Mouse (Mus musculus) adrenal gland, postnatal 25 days (tissue): Measurements from ENCODE around the gene Ikzf1. TPM values are rescaled to one million over a fixed set of nuclear protein-coding genes. Genes with fewer than 3 reads are reported as not detected.
A peak's percentile ranks its signal among the peaks of the same experiment; 100 is the strongest.

ENCODE experiments used
- DNase-seq: peaks from one replicate; pipeline ENCODE4 v3.0.0; 2021; ENCODE audit warnings: mixed read lengths
- total RNA-seq: library from RNA; stranded (reverse); gene quantifications from 2 replicates; pipeline ENCODE4 v1.2.3, GENCODE M21; 2021

The Ikzf1 gene
- total RNA-seq, 1 experiment from 2014 or later = 0.97 TPM

DNA sequence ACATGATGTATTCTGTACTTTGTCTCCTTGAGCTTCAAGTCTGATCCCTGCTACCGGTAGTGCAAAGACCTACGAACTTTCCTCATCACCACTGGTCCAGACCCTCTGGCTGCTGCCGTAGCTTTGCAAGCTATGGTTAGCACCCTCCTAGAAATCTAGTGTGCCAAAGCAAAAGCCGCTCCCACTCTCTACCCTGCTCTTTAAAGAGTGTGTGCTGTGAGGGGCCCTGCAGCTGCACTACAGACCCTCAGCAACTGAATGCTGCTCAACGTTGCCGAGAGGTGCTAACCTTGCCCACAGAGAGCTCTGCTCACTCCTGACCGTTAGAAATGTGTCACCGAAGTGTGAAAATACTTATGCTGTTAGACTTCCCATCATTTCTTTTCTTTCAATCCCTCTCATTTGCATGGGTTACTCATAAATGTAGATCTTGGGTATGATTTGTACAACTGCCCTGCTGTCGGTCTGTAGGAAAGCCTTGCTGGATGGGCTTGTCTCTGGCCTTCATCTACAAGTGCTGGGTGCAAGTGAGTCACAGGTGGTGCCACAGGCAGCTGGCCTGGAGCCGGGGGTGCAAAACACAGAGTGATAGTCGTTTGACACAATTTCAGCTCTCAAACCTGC is 40.6 kb downstream of the Ikzf1 start:
- no peak for DNase-seq

DNA sequence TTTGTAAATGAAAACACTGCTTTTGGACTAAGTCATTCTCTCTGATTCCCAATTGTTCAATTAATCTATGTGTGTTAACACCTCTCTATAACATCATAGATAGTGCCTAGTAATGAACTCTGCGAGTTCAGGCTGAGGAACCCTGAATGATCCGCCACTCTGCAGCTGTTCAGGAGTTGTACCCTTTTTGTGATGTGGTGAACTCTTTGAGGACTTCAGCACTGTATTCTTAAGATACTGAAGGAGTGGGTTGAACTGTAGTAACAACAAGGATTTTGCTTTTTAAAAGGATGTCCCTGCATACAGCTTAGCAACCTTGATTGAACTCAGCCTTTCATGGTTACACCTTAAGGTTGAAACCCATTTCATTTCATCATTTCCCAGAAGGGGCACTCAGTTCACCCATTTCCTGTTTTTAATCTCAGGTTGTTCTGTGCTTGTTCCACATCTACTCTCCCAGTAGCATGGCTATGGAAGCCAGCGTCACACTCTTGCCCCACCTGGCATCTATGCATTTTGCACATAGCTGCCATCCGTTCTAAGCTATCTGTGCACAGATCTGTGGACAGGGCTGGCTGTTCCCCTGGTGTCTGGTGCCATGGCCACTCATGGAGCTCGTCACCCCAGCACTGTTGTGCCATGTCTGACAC is 41.2 kb downstream of the Ikzf1 start:
- DNase-seq = no peak

DNA sequence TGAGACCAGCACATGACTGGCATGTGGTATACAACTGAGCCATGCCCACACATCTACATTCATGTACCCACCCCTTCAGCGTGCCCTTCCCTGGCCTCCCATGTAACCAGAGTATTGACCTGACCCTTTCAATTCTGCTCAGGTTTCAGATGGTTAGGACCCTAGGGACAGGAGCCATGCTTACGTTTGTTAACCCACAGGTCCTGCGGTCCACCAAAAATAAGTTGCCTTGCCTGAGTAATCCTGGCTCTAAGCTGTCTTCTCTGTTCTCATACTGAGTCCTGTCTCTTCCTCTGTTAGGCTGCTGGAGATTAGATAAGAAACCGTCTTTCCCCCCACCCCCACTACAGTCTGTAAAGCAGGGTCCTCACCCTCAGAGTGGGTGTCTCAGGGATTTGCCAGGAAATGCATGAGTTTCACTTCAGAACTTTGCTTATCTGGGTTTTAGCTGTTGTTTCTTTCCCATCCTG is 42.0 kb downstream of the Ikzf1 start:
- DNase-seq = no peak

DNA sequence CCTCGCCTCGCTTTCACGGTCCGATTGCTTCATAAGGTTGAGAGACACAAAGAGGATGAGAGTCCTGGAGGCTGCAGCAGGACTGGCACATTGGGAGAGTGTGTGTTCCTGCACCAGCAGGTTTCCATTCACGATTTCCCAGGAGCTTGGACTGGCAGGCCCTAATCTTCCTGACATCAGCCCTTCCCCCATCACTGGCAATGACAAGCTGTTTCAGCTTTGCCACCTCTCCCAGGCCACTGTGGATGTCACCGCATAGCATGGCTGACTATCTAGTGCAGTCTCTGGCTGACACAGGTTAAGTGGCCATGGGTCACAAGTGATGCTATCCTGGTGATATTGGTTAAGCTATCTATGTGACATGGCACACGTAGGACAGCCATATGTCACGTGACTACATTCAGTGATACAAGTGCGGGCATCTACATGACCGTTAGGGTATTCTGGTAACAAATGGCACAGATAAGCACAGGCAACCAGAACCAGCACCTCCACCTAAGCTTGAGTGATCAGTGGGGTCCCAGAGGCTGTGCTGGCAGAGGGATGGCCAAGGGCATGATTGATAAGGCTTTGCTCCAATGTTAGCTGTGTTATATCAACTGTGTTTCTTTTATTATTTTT is 43.2 kb downstream of the Ikzf1 start:
- no peak for DNase-seq

DNA sequence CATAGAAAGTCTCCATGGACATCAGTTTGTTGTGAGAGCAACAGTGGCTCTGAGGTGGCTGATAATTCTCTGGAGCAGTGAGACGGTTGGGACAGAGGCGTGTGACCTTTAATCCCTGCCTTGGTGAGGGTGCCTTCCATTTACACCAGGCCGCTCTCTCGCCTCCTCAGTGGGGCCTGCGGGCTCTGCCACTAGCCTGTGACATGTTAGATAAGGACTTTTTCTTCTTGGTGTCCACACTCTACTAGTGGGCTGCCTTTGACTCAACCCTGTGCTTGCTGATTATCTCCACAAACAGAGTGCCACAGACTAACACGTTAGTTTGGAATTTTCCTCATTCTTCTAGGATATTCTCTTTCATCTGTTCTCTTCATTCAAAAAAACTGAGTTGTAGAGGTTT is 44.4 kb downstream of the Ikzf1 start:
- DNase-seq = no peak

DNA sequence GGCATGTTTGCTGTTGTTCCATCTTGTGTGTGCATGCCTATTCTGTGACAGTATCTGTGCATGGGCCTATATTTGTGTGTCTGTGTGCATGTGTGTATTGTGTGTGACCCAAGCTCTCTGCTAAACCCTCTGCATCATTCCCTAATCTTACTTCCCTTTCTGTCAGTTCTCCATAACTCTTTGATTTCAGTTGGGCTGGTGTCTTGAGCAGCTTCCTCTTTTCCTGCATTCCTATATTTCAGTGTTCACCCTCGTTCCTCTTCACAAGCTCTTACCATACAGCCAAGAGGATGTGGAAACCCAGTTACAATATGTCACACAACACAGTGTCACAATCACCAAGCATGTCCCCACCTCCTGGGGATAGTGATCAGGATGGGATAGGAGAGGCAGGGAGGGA is 45.3 kb downstream of the Ikzf1 start:
- DNase-seq = no peak

DNA sequence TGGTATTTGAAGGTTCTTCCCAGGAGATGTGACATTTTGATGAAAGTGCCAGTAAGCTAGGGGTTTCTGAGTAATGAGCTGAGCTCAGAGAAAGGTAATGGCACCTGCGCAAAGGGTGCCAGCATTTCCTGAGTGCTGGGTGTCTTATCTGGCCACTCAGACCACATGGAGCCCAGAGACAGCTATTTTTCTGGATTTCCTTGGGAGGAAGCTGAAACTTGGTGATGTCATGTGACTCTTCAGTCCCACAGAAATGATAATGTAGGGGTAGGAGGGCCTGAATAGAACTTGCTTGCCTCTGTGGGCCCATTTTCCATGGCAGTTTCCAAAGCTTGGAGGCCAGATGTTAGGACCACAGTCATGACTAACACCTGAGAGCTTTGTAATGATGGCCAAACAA is 46.9 kb downstream of the Ikzf1 start:
- no peak for DNase-seq

DNA sequence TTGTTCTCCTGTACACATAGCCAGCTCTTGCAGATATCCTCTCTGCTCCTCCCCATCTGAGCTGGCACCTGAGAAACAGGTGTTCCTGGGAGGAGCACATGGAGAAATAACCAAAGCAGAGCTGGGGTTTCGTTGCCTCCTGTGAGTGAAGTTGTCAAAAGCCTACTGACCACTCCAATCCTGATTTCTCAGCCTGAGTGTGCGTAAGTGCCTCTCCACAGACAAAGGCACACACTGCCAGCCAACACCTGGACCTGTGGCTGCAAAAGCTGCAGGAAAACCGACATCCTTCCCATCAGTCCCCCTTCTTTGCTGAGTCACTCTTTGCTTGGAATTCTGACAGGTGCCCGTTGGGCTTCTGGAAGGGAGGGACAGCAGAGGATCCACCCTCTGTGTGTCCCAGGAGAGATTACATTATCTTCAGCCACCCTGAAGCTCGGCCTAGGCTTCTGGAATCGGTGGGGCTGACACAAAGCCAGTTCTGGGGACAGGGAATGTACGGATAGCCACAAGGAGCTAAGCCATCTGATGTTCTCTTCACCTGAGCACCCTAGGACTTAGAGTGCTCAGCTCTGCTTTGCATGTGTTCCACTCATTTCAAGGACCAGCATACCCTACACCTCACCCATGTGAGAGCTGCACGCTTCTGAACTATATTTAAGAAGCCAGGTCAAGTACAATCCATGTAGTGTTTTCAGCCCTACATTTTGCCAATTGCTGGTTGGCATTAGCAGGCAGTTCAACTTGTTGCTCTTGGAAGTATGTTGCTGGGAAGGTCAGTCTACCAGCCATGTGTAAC is 48.4 kb downstream of the Ikzf1 start:
- DNase-seq = no peak

DNA sequence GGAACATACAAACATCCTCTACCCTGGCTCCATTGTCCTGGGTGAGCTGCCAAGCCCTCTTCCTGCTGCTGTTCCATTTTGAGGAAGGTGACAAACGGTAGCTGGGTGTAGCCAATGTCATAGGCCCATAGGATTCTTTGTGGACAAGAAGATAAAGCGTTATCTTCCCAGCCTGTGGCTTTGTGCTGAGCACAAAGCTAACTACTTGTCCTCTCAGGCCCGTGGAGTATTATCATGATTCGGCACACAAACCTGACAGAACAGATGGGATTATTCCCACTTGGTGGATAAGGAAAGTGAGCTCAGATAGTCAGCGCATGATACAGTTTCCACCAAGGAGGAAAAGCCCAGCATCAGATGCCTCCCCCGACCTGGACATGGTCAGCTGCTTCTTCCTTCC is 50.4 kb downstream of the Ikzf1 start:
- DNase-seq = no peak

DNA sequence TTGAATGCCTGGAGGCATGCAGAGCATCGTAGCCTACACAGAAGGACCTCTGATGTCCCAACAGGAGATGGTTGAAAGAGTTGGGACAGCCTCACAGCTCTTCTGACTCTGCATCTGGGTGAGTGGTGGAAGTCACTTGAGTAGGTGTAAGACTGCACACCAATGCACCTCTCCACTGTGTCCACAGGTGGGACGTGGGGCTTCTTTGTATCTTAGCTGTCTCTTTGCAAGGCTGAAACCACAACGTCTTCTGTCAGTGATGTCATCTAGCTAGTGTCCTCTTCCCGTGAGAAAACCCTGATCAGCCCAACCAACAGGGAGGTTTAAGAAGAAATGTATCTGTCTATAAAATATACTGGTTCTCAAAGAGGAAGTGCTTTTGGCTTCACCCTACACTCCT is 52.1 kb downstream of the Ikzf1 start:
- DNase-seq = no peak

DNA sequence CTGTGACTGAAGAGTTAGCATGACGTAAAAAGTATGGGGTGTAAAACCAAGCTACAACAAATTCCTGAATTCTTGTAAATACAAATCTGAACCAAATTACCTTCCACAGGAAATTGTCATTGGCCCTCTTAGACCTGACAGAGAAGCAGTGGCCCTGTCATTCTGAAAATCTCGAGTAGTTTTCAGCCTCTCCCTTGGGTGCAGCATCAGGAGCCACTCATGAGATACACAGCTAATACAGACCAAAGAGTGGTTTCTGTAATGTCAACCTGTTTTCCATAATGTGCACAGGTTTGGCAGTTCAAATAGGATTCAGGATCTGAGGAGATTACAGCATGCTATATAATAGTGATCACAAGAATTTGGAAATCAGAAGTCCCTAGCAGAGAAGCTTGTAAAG is 52.8 kb downstream of the Ikzf1 start:
- no peak for DNase-seq

DNA sequence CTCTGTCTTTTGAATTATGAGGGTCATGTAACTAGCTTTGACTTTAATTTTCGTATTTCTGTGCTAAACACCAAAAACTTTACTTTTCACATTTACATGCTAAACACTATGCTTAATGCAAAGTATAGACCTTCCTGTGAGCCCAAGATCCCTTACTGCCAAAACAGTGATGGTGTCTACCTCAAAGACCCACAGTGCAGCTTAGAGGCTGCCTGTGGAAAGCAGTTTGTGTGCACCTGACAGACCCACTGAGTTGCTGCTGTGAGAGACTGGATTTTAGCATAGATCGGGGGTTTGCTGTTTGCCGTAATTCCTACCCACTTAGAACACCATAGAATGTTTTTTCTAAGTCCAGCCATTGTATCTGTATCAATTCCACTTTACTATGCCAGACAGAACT is 54.3 kb downstream of the Ikzf1 start:
- no peak for DNase-seq

DNA sequence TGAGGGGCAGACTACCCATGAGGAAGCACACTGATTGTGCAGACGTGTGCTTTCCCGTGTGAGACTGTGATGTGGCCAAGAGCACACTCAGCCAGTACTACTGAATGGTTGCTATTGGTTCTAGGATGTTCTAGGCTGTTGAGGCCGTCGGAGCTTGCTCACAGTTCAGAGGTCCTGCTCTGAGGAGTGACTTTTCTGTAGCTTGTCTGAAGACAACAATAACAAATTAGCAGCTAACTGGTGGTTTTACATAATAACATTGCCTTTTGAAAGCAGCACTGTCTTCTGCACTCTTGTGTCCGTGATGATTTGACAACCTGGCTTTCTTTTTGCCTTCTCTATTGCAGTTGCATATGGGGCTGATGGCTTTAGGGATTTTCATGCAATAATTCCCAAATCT is 55.8 kb downstream of the Ikzf1 start:
- DNase-seq = no peak

DNA sequence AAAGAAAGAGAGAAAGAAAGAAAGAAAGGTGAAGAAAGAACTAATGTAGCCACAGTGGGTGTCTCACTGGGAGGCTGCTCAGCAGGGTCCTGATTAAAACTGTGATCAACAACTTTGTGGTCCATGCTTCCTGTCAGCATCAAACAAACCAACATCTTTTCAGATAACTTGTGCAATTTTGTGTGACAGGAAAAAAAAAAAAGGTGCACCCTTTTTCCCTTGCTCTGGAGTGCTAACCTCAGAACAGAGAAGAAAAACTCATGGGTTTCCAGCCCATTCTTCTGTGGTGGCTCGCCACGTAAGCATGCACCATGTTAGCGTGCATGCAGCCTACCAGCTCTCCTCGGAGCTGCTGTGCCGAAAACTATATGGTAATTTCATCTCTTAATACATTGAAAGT is 56.8 kb downstream of the Ikzf1 start:
- no peak for DNase-seq

DNA sequence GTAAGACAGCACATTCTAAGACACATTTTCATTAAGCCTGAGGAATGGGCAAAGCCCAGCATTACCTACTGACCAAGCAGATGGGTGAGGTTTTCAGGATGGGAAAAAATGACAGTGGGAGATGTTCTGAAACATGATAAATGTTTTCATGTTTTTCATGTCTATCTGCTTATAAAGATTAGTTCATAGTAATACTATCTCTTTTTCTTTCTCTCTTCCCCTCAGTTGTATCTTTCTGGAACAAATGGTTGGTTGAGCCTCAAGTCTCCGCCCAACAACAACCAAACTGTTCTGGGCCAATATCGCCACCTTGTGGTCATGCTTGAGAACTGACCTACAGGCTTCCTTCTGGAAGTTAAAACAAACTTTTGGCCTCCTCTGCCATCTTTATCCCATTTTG is 57.8 kb downstream of the Ikzf1 start:
- peak; percentile 9 for DNase-seq

DNA sequence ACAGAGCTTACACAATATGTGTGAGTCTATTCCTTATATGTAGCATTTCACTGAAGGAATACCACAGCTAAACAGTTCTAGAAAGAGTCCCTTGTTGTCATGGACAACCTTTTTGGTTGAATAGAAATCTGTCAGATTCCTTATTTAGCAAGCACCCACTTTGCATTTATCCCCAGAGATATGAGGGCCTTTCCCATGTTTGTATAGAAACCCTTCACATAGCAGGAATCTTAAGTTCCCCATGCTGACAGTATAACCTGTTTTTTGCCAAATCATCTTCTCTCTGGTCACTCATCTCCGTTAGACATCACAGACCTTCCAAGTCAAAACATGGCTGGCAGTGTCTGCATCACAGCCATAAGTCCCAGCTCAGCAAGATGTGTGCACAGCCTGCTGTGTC is 59.4 kb downstream of the Ikzf1 start:
- no peak for DNase-seq

DNA sequence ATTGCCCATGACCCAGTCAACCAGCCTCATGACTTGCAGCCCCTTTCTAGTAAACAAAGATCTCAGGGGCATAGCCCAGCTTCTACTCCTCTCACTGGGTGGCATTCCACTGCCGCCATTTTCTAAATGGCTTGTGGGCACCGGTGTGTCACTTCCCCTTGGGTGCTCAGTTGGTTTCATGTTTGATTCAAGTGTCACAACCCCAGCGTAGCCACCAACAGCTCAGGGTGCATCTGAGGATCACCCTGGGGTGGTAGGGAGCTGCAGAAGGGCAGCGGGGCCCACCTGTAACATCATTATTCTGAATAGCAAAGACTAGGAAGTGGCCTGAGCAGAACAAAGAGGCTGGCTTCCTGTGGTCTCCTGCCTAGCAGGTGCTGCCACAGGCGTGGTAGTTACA is 66.3 kb downstream of the Ikzf1 start:
- DNase-seq = no peak

DNA sequence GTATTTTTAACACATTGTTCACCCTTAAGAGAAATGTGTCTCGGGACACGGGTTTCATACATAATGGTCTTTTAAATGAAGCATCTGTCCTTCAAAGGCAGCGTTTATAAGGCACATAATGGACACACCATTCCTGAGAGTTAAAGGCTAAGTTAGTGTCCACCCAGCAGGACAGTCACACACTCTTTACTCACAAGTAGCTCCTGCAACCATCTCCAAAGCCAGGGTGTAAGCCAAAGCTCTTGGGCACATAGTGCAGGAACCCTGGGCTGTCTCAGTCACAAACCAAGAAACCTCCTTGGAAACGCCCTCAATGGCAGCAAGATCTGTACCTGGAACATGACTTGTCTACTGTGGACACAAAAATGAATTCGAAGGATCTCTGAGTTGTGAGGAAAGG is 68.1 kb downstream of the Ikzf1 start:
- DNase-seq = no peak

DNA sequence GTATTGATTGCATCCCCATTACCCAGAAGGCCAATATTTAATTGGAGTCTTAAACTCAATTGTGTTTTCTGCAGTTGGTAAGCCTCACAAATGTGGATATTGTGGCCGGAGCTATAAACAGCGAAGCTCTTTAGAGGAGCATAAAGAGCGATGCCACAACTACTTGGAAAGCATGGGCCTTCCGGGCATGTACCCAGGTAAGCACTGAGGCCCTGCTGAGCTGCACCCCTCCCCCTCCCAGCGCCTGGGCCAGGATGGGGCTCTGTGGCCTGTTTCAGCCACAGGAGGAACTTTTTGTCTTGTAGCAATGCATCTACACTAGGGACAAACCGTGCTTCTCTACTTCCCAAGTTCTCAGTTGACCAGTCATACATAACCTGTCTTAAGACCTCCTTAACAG is 73.3 kb downstream of the Ikzf1 start:
- DNase-seq = no peak

DNA sequence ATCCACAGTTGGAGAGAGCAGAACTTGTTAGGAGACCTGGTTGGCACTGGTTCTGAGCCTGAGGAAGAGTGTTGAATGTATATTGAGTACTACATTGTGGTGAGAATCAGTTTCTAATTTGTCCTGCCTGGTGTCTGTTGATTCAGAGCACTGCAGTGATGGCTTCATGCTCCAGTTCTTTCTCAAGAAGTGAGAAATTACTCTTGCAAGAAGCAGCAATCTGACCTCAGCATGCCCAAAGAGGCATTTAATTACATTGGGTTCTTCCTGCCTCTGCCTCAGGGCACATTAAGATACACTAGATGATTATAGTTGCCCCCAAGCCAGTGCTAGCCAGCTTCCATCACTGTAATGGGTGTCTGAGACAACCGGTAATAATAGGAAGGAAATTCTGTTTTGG is 74.1 kb downstream of the Ikzf1 start:
- no peak for DNase-seq

DNA sequence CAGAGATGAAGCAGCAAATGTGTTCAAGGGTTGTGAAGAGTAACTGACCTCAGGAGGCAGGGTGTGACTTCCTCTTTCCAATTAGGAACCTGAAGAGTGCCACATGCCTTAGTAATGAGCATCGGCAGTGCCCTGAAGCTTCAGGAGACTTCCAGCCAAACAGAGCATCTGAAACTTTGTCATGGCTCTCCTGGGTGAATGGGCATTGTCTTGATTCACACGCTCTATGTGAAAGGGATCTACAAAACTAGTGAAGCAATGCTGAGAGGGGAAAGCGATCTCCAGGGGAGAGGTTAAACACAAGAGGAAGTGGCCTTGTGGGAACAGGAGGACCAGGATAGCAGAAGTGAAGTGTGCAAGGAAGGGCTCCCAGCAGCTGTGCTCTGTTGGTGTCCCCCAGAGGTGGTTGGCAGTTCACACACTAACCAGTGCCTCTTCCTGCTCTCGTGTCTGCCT is 78.4 kb downstream of the Ikzf1 start:
- no peak for DNase-seq

DNA sequence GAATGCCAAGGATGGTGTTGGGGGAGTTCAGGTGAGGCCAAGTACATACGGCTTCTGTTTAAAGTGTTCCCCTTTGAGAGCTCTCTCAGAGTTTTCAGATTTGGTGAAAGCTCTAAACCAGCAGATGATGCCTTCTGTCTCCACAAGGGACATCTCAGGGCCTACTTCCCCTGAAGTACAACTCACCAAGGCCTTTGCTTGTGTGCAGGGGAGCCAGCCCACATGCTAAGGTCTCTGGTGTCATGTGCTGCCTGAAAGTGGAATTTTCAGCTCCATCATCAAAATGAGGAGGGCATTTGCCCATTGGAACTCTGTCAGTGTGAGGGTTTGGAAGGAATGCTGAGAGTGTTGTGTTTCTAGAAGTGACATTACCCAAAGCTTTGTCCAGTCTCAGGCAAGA is 80.6 kb downstream of the Ikzf1 start:
- DNase-seq = no peak

DNA sequence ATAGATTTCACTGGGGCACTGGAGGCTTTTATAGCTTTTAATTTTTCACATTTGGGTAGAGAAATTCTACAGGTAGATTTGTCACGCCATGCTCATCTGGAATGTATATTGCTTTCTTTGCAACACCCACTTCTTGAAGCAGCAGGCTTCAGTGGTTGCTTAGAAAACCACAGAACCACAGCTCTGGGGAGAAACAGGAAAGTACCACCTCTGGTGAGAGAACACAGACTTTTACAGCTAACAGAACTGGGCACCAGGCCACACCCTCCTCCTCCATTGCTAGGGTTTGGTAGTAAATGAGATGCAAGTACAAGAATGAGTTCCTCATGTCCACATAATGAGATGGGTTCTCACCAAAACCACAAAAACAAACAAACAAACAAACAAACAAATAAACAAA is 81.3 kb downstream of the Ikzf1 start:
- no peak for DNase-seq
